25 mouse cellular contexts compared by ENCODE assay signal in genomic region chr10:97475460-97475859, GRCm38 (mm10). TPM values are rescaled to one million over a fixed set of nuclear protein-coding genes. Genes with fewer than 3 reads are reported as not detected.
A peak's percentile ranks its signal among the peaks of the same experiment; 100 is the strongest.
DNase-seq lines count a peak whose midpoint lies in the region; ATAC-seq and TF ChIP-seq lines count a peak whose summit lies in the region.
"Had no signal": no experiment of that assay in that cellular context is flagged by ENCODE, and none has a peak within 500 bp of the region (broad histone marks: within the 10 kb centered on the region; RNA-seq: fewer than 3 reads in every experiment).

No protein-coding gene starts in this region.

- TF ChIP-seq POLR2A in brain, embryonic 14.5 days (IDR thresholded peaks at IDR 0.05; ENCODE audit: borderline replicate concordance, extremely low read depth, insufficient read depth, insufficient read length, poor library complexity, severe bottlenecking), result no peak
- no peak for TF ChIP-seq POLR2A in myocyte (IDR thresholded peaks at IDR 0.05; ENCODE audit: insufficient read length, low read depth)

- no peak for ATAC-seq in embryonic facial prominence, embryonic 13.5 days (ENCODE audit: insufficient number of reproducible peaks, insufficient read depth, low FRiP score, low TSS enrichment, low read depth)
- ATAC-seq: CD4-positive, CD25-positive, alpha-beta regulatory T cell, adult 4 months; forebrain, embryonic 13.5 days; intestine, postnatal 0 days; Patski had no signal

- no peaks in the 10 kb centered on the region for H3K36me3 ChIP-seq in embryonic facial prominence, embryonic 13.5 days
- H3K36me3 ChIP-seq in embryonic facial prominence, embryonic 10.5 days (replicated peaks), result no peaks in the 10 kb centered on the region
- no peaks in the 10 kb centered on the region for H3K36me3 ChIP-seq in myocyte (ENCODE audit: control insufficient read depth, insufficient read depth)
- H3K36me3 ChIP-seq in heart, embryonic 10.5 days, result no peaks in the 10 kb centered on the region
- H3K36me3 ChIP-seq: forebrain, embryonic 10.5 days; heart, embryonic 13.5 days; hindbrain, embryonic 15.5 days had no signal

- no peak overlapping the region for H3K4me3 ChIP-seq in embryonic facial prominence, embryonic 13.5 days
- no peak overlapping the region for H3K4me3 ChIP-seq in embryonic facial prominence, embryonic 10.5 days
- no peak overlapping the region for H3K4me3 ChIP-seq in myocyte
- H3K4me3 ChIP-seq in heart, embryonic 10.5 days, result no peak overlapping the region
- H3K4me3 ChIP-seq: forebrain, embryonic 10.5 days; forebrain, embryonic 13.5 days; heart, embryonic 13.5 days; hindbrain, embryonic 15.5 days had no signal

- H3K27me3 ChIP-seq in embryonic facial prominence, embryonic 13.5 days, result no peaks in the 10 kb centered on the region
- no peaks in the 10 kb centered on the region for H3K27me3 ChIP-seq in embryonic facial prominence, embryonic 10.5 days (replicated peaks; ENCODE audit: low read depth, poor library complexity, severe bottlenecking)
- H3K27me3 ChIP-seq in myocyte (ENCODE audit: control insufficient read depth, insufficient read depth, insufficient read length), result no peaks in the 10 kb centered on the region
- H3K27me3 ChIP-seq in heart, embryonic 10.5 days (ENCODE audit: insufficient read depth, poor library complexity, severe bottlenecking), result no peaks in the 10 kb centered on the region
- H3K27me3 ChIP-seq: forebrain, embryonic 13.5 days; heart, embryonic 13.5 days; hindbrain, embryonic 15.5 days; Patski had no signal

- H3K9ac ChIP-seq in embryonic facial prominence, embryonic 13.5 days, result no peak overlapping the region
- H3K9ac ChIP-seq: forebrain, embryonic 13.5 days; heart, embryonic 13.5 days; hindbrain, embryonic 15.5 days had no signal

- peaks cover 38% of the 10 kb centered on the region for H3K4me1 ChIP-seq in embryonic facial prominence, embryonic 13.5 days
- H3K4me1 ChIP-seq in embryonic facial prominence, embryonic 10.5 days, result peaks cover 30% of the 10 kb centered on the region
- no peaks in the 10 kb centered on the region for H3K4me1 ChIP-seq in heart, embryonic 10.5 days

- no peaks in the 10 kb centered on the region for H3K79me2 ChIP-seq in myocyte (ENCODE audit: control insufficient read depth, insufficient read depth)

- H3K27ac ChIP-seq in embryonic facial prominence, embryonic 13.5 days, result 0 out of 2 replicates have a peak overlapping the region, but pooled peaks have one; percentile 1
- no peak overlapping the region for H3K27ac ChIP-seq in embryonic facial prominence, embryonic 10.5 days (replicated peaks)
- no peak overlapping the region for H3K27ac ChIP-seq in heart, embryonic 10.5 days
- H3K27ac ChIP-seq: forebrain, embryonic 10.5 days; forebrain, embryonic 13.5 days; heart, embryonic 13.5 days; hindbrain, embryonic 15.5 days had no signal

- H3K4me2 ChIP-seq in embryonic facial prominence, embryonic 13.5 days, result no peak overlapping the region
- H3K4me2 ChIP-seq in myocyte (ENCODE audit: low read depth), result no peak overlapping the region
- H3K4me2 ChIP-seq: forebrain, embryonic 13.5 days; heart, embryonic 13.5 days; hindbrain, embryonic 15.5 days had no signal

- H3K9me3 ChIP-seq in embryonic facial prominence, embryonic 13.5 days, result no peaks in the 10 kb centered on the region
- no peaks in the 10 kb centered on the region for H3K9me3 ChIP-seq in embryonic facial prominence, embryonic 10.5 days
- no peaks in the 10 kb centered on the region for H3K9me3 ChIP-seq in heart, embryonic 10.5 days
- H3K9me3 ChIP-seq: forebrain, embryonic 10.5 days; forebrain, embryonic 13.5 days; heart, embryonic 13.5 days; hindbrain, embryonic 15.5 days had no signal

- no peak for DNase-seq in embryonic facial prominence, embryonic 10.5 days (ENCODE audit: low spot score)
- DNase-seq in 3T3-L1 (ENCODE audit: low read depth, low spot score), result peak; percentile 34
- DNase-seq in brain, embryonic 14.5 days (ENCODE audit: low read depth), result peak; percentile 23
- DNase-seq in kidney, adult 18-20 months, result no peak
- DNase-seq in heart, embryonic 10.5 days (ENCODE audit: low spot score), result no peak
- DNase-seq: adrenal gland, adult 2 months; adrenal gland, postnatal 14 days; cerebellum, adult 11-12 months; cerebellum, adult 8-10 months; cerebellum, postnatal 10 days; cerebellum, postnatal 36 days; embryo, embryonic 11 days; gastrocnemius, postnatal 25 days; heart, adult 18-20 months; heart, postnatal 14 days; heart, postnatal 4 days had no signal

- WGBS in embryonic facial prominence, embryonic 13.5 days, result 56% methylated on average over 6 of the region's 6 CpGs
- 77% methylated on average over 6 of the region's 6 CpGs for WGBS in embryonic facial prominence, embryonic 10.5 days
- WGBS in heart, embryonic 10.5 days, result 70% methylated on average over 6 of the region's 6 CpGs

- TF ChIP-seq CTCF in brain, embryonic 14.5 days (IDR thresholded peaks at IDR 0.05; ENCODE audit: borderline replicate concordance, extremely low read depth, insufficient read depth, insufficient read length), result no peak

- H3ac ChIP-seq in myocyte (ENCODE audit: control insufficient read depth, insufficient read length), result no peak overlapping the region

TF ChIP-seq in myocyte, 11 proteins besides CTCF, POLR2A, EP300 and RAD21:
- TF ChIP-seq POLR2AphosphoS2 (IDR thresholded peaks at IDR 0.05; ENCODE audit: insufficient read length, low read depth) (no peak), CEBPB (IDR thresholded peaks at IDR 0.05; ENCODE audit: insufficient read depth, poor library complexity, severe bottlenecking) (peak; percentile 53; the same call in 1 of the 2 replicates)

RNA-seq across cellular contexts. Expression of gene Dcn, which starts 3.9 kb away (rescaled TPM):
- 202 and 222 TPM in 2 replicates for polyA plus RNA-seq in embryonic facial prominence, embryonic 13.5 days (2015; fragmentation: Nextera tagmentation; extraction: Ambion mirVana)
- 2.7 and 4.9 TPM in 2 replicates for polyA plus RNA-seq in embryonic facial prominence, embryonic 10.5 days (2016; fragmentation: Nextera tagmentation; extraction: Ambion mirVana)
- 67.6 and 78.7 TPM in 2 replicates for polyA plus RNA-seq in brain, embryonic 14.5 days (2012; rRNA removed)
- polyA plus RNA-seq in myocyte (2012; fragmentation: generic; extraction: Trizol), result 13.8 TPM
- 47.6 and 49.3 TPM in 2 replicates for polyA plus RNA-seq in heart, embryonic 10.5 days (2016; fragmentation: Nextera tagmentation; extraction: Ambion mirVana)
- polyA plus RNA-seq: CD4-positive, CD25-positive, alpha-beta regulatory T cell, adult 4 months had no signal

Comparison
In these comparisons a context has a peak if more than half of its experiments do, and no peak if none do; other contexts are left out.
1. DNase-seq: peak in 3T3-L1 (single experiment) and brain, embryonic 14.5 days (single experiment); none in embryonic facial prominence, embryonic 10.5 days (single experiment), kidney, adult 18-20 months (single experiment) and heart, embryonic 10.5 days (single experiment).